Mouse (Mus musculus): Measurements from ENCODE around the gene Pidd1.
A peak's percentile ranks its signal among the peaks of the same experiment; 100 is the strongest.

Pidd1 gene

DNA sequence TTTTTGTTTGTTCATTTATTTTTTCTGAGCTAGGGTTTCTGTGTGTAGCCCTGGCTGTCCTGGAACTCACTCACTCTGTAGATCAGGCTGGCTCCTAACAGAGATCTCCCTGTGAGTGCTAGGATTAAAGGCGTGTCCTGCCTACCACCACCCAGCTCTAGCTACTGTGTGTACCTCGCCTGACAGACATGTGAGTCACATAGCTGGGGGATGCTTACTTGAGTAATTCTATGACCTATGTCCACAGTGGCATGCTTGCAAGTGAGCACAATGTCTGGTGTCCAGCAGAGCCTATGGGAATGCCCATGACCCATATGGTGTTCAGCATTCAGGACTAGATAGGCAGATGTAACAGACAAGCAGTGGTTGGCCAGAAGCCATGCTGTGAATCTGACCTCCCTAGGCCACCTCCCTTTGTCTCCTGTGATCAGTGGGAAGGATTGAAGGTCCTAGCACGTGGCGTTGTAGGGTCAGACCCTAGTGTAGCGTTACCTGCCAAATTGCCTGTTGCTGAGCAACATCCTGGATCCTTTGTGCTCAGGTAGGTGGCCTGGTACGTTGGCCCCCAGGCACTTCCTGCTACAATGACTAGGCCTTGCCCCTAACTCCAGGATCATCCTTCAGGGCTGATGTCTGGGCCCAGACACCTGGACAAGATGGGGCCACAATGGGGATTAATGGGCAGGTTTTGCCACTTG lies 27.5 kb downstream of the Pidd1 start:
- peak; percentile 42 for DNase-seq (ENCODE audit: low read depth, low spot score)

DNA sequence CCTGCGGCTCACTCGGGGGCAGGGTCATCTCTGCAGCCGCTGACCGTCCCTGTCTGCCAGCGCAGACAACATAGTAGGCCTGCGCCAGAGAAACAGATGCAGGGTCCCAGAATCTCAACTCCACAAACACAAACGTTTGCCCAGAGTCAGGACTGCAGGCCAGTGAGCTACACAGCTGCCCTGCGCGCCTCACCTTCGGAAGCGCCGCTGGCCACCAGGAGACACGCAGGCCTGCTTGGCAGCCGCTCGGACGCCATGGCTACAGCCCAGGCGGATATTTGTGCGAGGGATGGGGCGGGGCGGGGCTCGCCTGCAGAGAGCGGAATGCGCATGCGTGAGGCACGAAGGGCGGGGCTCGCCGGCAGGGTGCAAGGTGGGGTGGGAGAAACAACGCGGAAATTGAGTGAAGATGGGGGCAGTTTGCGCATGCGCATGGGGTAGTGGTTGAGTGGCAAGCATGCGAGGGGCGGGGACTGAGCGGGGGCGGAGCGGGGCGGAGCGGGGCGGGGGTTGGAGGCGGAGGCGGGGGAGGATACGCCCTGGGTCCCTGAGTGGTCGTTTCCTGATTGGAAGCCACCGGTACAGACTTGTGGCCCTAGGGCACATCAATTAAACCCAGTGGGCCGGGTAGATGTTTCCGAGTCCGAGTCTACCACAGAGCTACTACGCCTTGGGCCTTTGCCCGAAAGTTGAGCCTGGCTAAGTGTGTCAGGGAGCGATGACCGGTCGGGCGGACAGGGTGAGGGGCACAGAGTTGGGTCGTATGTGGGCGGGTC lies 29.8 kb downstream of the Pidd1 start, which contains the start of gene Gatd1:
Gene Gatd1, minus strand, starts transcription at position 328 of the 776 bp plus-strand sequence.
- DNase-seq (ENCODE audit: low read depth, low spot score), result peak; percentile 99

DNA sequence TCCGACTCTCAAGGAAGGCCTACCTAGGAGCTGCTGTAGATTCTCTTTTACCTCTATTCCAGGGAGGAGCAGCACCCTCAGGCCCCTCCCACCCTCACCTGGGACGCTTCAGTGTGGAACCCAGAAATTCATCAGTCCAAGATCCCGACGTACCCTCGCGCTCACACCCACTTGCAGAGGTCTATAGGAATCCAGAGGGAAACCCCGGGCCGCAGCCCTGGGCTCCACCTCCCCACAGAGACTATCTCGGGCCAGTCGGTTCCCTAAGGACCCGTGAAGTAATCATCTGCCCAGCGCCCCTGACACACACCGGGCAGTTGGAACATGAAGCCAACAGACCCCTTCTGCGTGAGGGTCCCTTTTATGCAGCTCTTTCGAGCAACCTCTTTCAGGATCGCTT lies 30.5 kb downstream of the Pidd1 start:
- peak; percentile 47 for DNase-seq (ENCODE audit: low read depth, low spot score)

GRCm38 (mm10) chr7:141411667-141412066 lies 32.2 kb downstream of the Pidd1 start:
- no peak for DNase-seq (ENCODE audit: low read depth, low spot score)

GRCm38 (mm10) chr7:141410631-141411030 lies 33.2 kb downstream of the Pidd1 start:
- no peak for DNase-seq (ENCODE audit: low read depth, low spot score)

DNA sequence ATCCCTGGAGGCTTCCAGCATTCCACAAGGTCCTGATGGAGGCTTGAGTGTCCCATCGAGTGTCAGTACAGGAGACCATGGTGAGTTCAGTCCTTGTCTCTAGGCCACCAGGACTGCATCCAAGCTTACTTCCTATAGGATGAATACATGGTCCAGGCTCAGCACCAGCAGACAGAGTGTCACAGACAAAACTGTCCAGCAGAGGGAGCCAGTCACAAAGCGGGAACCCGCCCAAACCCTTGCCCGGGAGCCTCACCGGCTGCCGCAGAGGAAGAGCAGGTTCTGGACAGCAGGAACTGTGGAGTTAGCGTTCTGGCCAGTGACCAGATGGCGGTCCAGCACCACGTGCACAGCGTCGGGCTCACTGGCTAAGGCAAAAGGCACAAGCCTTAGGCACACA lies 35.0 kb downstream of the Pidd1 start:
- DNase-seq (ENCODE audit: low read depth, low spot score), result peak; percentile 92

DNA sequence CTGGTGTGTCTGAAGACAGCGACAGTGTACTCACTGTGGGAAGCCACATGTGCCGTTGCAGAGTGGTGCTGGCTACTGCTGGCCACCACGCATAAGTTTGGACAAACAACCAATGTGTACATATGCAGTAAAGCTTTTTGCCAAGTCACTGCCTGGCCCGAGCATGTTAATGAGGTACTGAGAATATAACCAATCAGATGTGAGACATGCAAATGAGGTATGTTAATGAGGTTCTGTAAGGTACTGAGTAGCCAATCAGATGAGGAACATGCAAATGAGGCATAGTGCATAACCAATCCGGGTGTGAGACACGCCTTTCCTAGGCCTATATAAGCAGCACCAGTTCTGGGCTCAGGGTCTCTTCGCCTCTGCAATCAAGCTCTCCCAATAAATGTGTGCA lies 36.2 kb downstream of the Pidd1 start:
- DNase-seq (ENCODE audit: low read depth, low spot score), result peak; percentile 55

GRCm38 (mm10) chr7:141405466-141405865 lies 38.4 kb downstream of the Pidd1 start:
- no peak for DNase-seq (ENCODE audit: low read depth, low spot score)

DNA sequence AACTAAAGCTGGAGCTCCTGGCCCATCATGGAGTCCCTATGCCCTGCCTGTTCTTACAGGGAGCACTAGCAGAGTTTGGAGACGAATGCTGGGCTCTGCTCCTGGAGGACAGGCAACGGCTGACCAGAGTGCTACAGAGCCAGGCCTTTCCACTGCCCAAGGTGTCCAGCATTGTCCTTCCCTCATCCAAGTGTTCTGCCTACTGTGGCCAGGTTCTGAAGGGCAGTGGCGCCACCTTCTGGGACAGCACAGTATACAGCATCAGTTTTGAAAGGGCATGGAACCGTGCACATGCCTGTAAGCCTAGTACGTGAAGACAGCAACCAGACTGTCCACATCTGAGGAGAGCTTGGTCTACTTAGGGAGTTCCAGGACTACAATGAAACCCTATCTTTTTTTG lies 40.5 kb downstream of the Pidd1 start:
- peak; percentile 65 for DNase-seq (ENCODE audit: low read depth, low spot score)

DNA sequence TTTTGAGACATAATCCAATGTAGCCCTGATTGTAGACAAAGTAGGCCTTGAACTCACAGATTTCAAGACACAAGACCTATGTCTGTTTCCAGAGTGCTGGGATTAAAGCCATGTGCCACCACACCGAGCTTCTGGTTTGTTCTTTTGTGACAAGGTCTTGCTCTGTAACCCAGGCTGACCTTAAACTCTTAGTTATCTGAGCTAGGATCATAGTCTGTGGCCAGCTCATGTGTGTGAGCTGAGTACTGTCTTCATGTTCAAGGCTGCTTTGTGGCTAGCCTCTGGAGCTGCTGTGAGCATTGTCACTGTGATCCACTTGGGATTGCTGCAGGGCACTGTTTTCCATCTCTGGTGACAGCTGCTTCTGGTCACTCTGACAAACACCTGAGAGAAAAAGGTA lies 48.5 kb downstream of the Pidd1 start:
- no peak for DNase-seq (ENCODE audit: low read depth, low spot score)

DNA sequence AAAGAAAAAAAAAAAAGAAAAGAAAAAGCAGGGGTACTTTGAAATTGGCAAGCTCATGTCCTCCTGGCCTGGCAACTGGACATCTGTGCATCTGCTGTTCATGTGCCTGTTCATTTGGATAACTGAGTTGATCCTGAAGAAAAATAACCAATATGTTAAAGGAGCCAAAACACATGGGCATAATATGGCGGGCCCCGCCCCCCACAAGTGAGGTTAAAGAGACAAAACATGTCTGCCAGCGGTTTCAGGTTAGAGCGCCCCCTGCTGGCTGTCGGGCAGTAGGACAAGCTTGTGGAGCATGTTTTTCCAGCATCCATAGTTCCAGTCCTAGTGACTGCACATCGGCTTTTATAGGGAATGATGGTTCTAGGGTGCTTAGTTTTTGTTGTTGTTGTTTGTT lies 49.1 kb downstream of the Pidd1 start:
- DNase-seq (ENCODE audit: low read depth, low spot score), result peak; percentile 92

DNA sequence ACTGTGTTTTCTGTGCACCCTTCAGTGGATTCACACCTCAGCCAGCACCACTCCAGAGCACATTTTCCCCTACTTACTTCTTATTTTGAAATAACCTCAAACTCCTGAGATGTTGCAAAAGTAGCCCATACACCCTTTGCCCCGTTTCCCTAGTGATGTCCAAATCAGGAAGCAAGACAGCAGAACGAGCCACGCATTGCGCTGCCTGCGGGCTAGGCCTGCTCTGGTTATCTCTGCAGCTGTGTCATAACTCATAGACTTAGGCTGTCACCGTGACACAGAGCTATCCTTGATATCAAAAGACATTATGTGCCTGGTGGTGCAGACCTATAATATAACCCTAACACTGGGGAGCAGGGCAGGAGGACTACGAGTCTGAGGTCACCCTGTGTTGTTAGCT lies 49.7 kb downstream of the Pidd1 start:
- DNase-seq (ENCODE audit: low read depth, low spot score), result no peak

GRCm38 (mm10) chr7:141392552-141393222 lies 51.1 kb downstream of the Pidd1 start:
- DNase-seq (ENCODE audit: low read depth, low spot score), result peak; percentile 27

DNA sequence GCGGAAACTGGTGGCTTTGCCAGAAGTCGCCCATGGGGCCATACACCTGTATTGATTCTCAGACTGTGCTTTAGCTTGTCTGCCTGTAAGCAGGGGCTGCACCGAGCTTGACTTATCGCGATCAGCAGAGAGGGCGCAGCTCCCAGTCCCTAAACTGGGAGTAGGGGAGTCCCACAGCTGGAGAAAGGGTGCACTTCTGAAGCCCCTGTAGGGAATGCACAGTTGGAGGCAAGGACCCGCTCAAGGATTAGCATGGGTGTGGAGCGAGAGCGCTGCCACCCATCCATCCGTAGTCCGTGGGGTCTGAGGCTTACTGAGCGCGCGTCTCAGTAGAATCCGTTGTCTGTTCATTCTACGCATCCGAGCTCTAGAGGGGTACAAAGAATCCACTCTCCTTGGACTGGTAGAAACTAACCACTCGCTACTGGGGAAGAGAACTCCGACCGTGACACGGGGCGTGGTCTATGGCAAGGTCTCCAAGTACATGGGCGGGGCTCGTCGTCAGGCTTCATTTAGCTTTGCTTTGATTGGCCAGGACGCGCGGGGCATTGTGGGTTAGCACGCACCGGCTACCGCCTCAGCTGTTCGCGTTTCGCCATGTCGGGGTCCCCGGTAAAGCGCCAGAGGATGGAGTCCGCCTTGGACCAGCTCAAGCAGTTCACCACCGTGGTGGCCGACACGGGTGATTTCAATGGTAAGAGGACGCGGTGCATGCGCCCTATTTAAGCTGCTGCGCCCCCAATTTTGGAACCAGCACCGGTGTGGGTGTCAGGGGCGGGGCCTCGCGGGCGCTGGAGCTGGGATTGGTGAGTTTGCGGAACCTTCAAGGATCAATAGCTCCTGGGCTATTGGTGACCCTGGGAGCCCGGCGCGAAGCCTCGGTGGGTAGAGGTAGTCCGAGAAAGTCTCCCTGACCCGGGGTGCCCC lies 51.9 kb downstream of the Pidd1 start, which contains the start of gene Taldo1:
Gene Taldo1, plus strand, starts transcription at position 575 of the 927 bp plus-strand sequence.
- DNase-seq (ENCODE audit: low read depth, low spot score), result peak; percentile 99

DNA sequence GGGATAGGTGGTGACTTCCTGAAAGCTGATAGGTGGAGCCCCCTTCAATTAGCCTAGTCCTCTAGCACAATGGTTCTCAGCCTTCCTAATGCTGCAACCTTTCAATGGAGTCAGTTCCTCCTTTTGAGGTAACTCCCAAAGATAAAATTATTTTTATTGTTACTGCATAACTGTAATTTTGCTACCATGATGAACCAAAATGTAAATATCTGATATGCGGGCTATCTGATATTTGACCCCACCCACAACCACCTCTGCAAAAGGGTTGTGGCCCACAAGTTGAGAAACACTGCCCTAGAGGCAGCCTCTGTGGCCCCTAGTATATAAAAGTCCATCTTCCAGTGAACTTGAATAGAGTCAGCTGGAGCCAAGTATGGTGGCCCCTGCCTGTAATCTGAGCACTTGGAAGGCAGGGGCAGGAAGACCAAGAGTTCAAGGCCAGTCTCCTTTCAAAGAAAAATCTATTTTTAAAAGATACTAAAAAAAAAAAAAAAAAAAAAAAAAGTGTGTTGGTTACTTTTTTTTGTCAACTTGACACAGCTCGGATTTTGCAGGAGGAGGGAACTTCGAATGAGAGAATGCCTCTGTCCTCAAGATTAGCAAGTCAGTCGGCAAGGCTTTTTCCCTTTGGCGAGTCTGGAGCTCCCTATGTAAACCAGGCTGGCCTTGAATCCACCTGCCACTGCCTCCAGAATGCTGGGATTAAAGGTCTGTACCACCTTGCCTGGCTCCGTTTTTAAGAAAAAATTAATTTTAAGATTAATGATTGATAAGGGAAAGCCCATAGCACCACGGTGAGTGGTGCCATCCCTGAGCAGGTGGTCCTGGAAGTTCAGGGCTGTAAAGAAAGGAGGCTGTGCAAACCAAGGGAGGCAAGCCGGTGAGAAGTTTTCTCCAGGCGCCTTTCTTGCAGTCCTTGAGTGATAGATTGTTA lies 53.2 kb downstream of the Pidd1 start:
- DNase-seq (ENCODE audit: low read depth, low spot score), result no peak

DNA sequence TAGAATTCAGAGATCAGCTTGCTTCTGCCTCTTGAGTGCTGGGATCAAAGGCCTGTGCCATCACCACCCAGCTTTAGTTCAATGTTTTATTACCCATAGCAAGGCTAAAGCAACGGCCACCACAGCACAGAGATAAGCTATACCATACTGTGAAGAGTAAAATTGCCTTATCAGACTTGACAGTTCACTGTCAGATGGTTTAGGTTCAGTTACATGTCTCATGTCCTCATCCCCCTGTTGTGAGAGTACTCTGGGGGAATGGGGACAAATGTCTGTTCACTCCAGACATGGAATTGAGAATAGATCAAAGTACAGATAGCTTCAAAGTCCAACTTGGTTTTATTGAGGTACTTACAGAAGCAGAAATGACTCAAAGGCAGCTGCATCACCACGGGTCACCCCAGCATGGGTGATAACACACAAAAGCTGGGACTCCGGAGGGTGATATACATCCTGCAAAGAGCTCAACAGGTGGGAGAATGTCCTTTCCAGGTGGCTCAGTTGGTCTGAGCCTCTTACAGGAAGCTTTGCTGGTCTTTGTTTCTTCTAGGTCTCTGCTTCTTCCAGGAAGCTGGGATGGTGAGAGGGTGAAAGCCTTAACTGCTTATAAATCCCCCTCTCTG lies 55.2 kb downstream of the Pidd1 start:
- no peak for DNase-seq (ENCODE audit: low read depth, low spot score)

Measured in ZHBTc4 (cell line).